Mouse (Mus musculus): Measurements from ENCODE around the gene Rhox2b.
"Not testable (repeated sequence)": the region's sequence is repeated elsewhere in the genome, so short reads cannot be mapped to it uniquely, and the experiment has no call there.

The Rhox2b gene

DNA sequence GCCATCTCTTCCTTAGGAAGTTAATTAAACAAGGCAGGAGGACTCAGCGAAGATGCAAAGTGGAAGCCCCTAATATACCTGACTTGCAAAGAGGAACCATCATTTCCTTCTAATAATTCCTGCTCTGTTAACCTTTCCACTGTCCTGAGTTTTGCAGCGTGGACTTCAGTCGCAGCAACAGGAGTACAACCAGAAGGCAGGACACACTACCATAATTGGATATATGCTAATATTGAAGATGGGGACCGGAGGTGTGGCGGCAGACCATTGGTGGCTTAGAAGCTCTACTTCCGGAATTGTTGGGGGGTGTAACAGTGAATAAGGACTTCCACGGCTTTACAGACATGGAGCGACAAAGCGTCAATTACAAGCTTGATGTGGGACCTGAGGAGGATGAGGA lies at the start of gene Rhox2b:
Gene Rhox2b, plus strand, starts transcription at position 301 of the 400 bp plus-strand sequence.
- POLR2A ChIA-PET = not testable (repeated sequence)

DNA sequence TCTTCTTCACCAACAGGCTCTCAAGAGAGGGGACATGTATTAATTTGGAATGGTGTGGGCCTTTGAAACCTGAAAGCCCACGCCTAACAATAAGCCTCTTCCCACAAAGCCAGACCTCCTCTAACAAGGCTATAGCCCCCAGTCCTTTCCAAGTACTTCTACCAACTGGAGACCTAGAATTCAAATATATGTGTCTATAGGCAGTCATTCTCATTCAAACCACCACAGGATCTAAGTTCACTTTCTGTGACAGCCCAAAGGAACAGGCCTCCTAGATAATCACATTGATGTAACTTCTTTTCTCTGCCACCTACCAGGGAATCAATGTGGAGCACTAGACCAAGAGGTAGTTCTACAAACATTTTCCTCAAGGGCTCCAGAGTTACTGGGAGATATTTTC lies 32.1 kb upstream of the Rhox2b start, which contains the start of gene Rhox3a2:
Gene Rhox3a2, plus strand, starts transcription at position 301 of the 400 bp plus-strand sequence.
- POLR2A ChIA-PET, CTCF ChIA-PET: not testable (repeated sequence)

More for the DNA sequence above, at the start of gene Rhox2b:
- CTCF ChIA-PET = not testable (repeated sequence)

DNA sequence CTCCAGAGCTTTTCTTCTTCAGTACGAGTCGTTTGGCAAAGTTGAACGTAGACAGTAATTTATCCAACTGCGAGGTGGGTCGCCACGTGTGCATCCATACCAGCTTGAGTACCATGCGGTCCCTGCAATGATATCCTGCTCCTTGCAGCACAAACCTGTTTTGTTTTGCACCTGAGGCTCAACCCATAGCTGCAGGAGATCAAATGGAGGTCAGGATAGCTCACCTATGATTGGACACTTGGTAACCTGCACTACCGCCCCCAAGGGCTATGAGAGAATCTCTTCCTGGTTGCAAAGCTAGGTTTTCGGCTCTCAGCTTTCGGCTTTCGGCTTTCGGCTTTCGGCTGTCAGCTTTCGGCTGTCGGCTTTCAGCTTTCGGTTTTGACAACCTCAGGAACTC lies 21.3 kb upstream of the Rhox2b start, which contains the start of gene Rhox4a2:
Gene Rhox4a2, plus strand, starts transcription at position 301 of the 400 bp plus-strand sequence.
- POLR2A ChIA-PET, CTCF ChIA-PET: not testable (repeated sequence)

DNA sequence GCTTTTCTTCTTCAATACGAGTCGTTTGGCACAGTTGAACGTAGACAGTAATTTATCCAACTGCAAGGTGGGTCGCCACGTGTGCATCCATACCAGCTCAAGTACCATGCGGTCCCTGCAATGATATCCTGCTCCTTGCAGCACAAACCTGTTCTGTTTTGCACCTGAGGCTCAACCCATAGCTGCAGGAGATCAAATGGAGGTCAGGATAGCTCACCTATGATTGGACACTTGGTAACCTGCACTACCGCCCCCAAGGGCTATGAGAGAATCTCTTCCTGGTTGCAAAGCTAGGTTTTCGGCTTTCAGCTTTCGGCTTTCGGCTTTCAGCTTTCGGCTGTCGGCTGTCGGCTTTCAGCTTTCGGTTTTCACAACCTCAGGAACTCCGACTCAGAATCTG lies 20.3 kb downstream of the Rhox2b start, which contains the start of gene Rhox4b:
Gene Rhox4b, plus strand, starts transcription at position 301 of the 400 bp plus-strand sequence.
- CTCF ChIA-PET, POLR2A ChIA-PET: not testable (repeated sequence)

DNA sequence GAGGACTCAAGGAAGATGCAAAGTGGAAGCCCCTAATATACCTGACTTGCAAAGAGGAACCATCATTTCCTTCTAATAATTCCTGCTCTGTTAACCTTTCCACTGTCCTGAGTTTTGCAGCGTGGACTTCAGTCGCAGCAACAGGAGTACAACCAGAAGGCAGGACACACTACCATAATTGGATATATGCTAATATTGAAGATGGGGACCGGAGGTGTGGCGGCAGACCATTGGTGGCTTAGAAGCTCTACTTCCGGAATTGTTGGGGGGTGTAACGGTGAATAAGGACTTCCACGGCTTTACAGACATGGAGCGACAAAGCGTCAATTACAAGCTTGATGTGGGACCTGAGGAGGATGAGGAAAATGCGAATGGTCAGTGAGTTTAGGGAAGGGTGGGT lies 41.5 kb downstream of the Rhox2b start, which contains the start of gene Rhox2c:
Gene Rhox2c, plus strand, starts transcription at position 301 of the 400 bp plus-strand sequence.
- POLR2A ChIA-PET = not testable (repeated sequence)

DNA sequence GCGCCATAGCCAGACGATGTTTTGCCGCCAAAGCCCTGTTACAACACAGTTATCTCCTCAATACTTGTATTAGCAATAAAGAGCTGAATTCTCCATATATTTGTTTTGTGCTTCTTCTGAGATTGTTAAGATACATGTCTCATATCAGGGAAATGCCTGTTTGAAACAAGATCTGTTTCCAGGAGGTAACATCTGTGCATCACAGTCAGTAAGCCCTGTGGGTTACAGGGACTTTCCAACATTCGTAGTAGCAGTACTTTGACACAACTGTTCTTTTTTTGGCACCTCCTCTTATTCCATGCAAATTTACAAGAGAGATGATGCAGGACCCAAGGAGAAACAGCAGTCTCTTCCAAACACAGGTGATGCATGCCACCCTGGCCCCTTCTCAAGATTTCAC lies 46.4 kb downstream of the Rhox2b start, which contains the start of gene Rhox3c:
Gene Rhox3c, plus strand, starts transcription at position 301 of the 400 bp plus-strand sequence.
- POLR2A ChIA-PET, CTCF ChIA-PET: not testable (repeated sequence)

More for the DNA sequence above, 41.5 kb downstream of the Rhox2b start, which contains the start of gene Rhox2c:
- CTCF ChIA-PET = not testable (repeated sequence)

All from embryonic stem cell, embryonic (primary cell).